Mouse (Mus musculus) gastrocnemius, adult 2 months (tissue): ENCODE data around the gene Rilpl1. TPM values are rescaled to one million over a fixed set of nuclear protein-coding genes. Genes with fewer than 3 reads are reported as not detected.

Experiments used
- DNase-seq: peaks from one replicate; pipeline ENCODE4 v3.0.0; 2022
- H3K27ac ChIP-seq: fragments of 200-600 bp; 2 replicates; pipeline ENCODE4 v1.8.1; 2022; ENCODE audit warnings: mild to moderate bottlenecking
- H3K4me3 ChIP-seq: fragments of 200-600 bp; 2 replicates; pipeline ENCODE4 v1.8.1; 2022; ENCODE audit warnings: mild to moderate bottlenecking, moderate library complexity
- CTCF ChIP-seq: fragments of 200-600 bp; IDR thresholded peaks from 2 replicates; pipeline ENCODE4 v1.8.1; 2022; ENCODE audit warnings: antibody characterized with exemption, mild to moderate bottlenecking, moderate library complexity
- intact Hi-C: fragments of 180-260 bp; cut with DNase I; formaldehyde crosslinking; loops from one replicate; pipeline ENCODE4 v1.15.1; 2025
- total RNA-seq, 2 experiments: library from RNA; stranded (reverse); gene quantifications; 2 replicates each; pipeline ENCODE4 v1.2.3; 2021

Gene Rilpl1
- total RNA-seq, 2 experiments from 2014 or later: 243 to 286 TPM

GRCm38 (mm10) chr5:124540905-124541601 is 9.9 kb upstream of the Rilpl1 start:
- TF ChIP-seq CTCF: no peak
- intact Hi-C loops: no loop called here
- Histone ChIP-seq H3K4me3 (peak overlapping the region; percentile 95), H3K27ac (peak overlapping the region; percentile 93)
- DNase-seq: peak; percentile 85

DNA sequence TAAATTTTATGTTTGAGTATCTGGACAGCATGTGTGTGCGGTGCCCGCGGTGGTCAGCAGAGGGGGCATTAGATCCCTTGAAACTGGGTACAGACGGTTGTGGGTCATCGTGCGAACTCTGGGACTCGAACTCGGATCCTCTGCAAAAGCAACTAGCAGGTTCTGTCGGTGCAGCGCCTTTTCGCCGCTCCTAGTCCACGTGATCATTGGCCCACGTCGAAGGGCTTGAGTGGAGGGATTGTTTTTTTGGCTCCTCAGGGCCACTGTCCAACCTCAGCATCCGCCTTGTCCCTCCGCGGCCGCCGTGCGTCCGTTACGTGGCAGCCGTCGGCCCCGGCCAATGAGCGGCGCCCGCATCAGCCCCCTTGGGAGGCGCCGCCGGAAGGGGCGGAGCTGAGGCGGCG is 9.2 kb upstream of the Rilpl1 start, which contains the start of gene Tmed2:
TSS of gene Tmed2 (plus strand) at position 313 of the 404 bp plus-strand sequence.
- Histone ChIP-seq H3K4me3 (peak within 1 kb of the TSS; percentile 95), H3K27ac (peak within 1 kb of the TSS; percentile 93)
- DNase-seq: peak; percentile 97
- peak; percentile 48 for TF ChIP-seq CTCF
- intact Hi-C loops: no loop called here

- TF ChIP-seq CTCF: no peak
- Histone ChIP-seq H3K27ac (peak overlapping the region; percentile 87), H3K4me3 (peak overlapping the region; percentile 95)
- DNase-seq: no peak
- intact Hi-C loops: loop anchor here (5.0 kb wide), 1 partner anchor 178 kb away; the partner anchor contains the start of gene Cdk2ap1
Observed at GRCm38 (mm10) chr5:124539905-124540304, 8.7 kb upstream of the Rilpl1 start.

GRCm38 (mm10) chr5:124538813-124539792 is 7.9 kb upstream of the Rilpl1 start:
- TF ChIP-seq CTCF: peak; percentile 73
- Histone ChIP-seq H3K4me3 (no peak overlapping the region), H3K27ac (peak overlapping the region; percentile 0; the same call in 1 of the 2 replicates)
- intact Hi-C loops: loop anchor here (1.0 to 5.0 kb wide), 2 partner anchors 107 to 177 kb away; partner anchors contain the start of gene Cdk2ap1
- peak; percentile 63 for DNase-seq

- peak overlapping the region; percentile 86 for H3K27ac ChIP-seq
- TF ChIP-seq CTCF: no peak
- H3K4me3 ChIP-seq: peak overlapping the region; percentile 54
- DNase-seq: peak; percentile 84
- intact Hi-C loops: loop anchor here (5.0 kb wide), 1 partner anchor 174 kb away; the partner anchor contains the start of gene Cdk2ap1
Observed at GRCm38 (mm10) chr5:124536776-124537175, 5.6 kb upstream of the Rilpl1 start.

- H3K4me3 ChIP-seq: no peak overlapping the region
- no peak for TF ChIP-seq CTCF
- no peak overlapping the region for H3K27ac ChIP-seq
- intact Hi-C loops: loop anchor here (5.0 kb wide), 1 partner anchor 173 kb away; the partner anchor contains the start of gene Cdk2ap1
- DNase-seq: peak; percentile 13
Observed at GRCm38 (mm10) chr5:124535016-124535415, 3.8 kb upstream of the Rilpl1 start.

GRCm38 (mm10) chr5:124532451-124532850 is 1.3 kb upstream of the Rilpl1 start:
- TF ChIP-seq CTCF: no peak
- intact Hi-C loops: loop anchor here (5.0 kb wide), 1 partner anchor 35 kb away; no protein-coding TSS in a partner anchor
- Histone ChIP-seq H3K27ac (peak overlapping the region; percentile 99), H3K4me3 (no peak overlapping the region)
- DNase-seq: peak; percentile 26

GRCm38 (mm10) chr5:124531583-124531930 is 366 bp upstream of the Rilpl1 start:
- no peak for TF ChIP-seq CTCF
- no peak for DNase-seq
- H3K4me3 ChIP-seq: peak overlapping the region; percentile 92
- intact Hi-C loops: loop anchor here (5.0 kb wide), 1 partner anchor 34 kb away; no protein-coding TSS in a partner anchor
- H3K27ac ChIP-seq: peak overlapping the region; percentile 99

DNA sequence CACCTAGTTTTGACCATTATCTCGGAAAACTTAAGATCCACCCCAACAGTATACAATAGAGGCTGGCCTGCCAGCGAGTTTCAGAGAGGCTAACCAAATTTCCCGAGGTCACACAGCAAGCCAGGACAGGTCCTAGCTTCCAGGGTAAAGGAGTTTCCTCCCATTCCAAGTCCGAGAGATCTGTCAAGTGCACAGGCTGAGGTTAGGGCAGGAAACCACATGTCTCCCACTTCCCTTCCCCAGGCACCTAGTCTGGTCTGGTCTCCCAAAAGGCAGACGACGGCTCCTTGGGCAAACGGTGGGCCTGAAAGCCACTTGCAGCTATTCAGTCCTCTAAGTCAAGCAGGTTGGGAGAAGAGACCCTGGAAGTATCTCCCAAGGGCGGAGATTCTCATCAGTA is 1.5 kb downstream of the Rilpl1 start:
- peak; percentile 43 for DNase-seq
- peak overlapping the region; percentile 99 for H3K27ac ChIP-seq

DNA sequence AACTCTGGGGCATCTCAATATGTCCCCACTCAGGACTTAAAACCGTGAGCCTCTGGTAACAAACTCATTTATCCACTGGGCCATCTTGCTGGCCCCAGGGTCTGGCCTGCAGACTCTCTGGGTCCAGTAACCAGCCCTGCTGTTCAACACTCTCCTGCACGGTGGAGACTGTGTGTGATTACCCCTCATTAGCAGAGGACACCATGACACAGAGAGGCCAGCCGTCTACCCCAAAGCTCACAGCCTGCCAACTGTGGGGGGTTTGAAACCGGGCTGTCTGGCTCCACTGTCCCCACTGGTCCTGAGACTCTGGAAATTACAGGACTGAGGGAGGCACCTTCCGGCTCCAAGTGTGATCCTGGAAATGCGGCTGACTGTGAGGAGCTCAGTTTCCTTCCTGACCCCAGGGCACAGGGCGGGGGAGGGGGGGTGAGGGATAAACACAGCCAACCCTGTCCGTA is 2.0 kb downstream of the Rilpl1 start:
- Histone ChIP-seq H3K4me3 (peak overlapping the region; percentile 92), H3K27ac (peak overlapping the region; percentile 99)
- intact Hi-C loops: no loop called here
- no peak for TF ChIP-seq CTCF
- DNase-seq: peak; percentile 66

More for the DNA sequence above, 1.5 kb downstream of the Rilpl1 start:
- peak overlapping the region; percentile 92 for H3K4me3 ChIP-seq
- intact Hi-C loops: loop anchor here (5.0 kb wide), 1 partner anchor 32 kb away; no protein-coding TSS in a partner anchor
- TF ChIP-seq CTCF: no peak

- Histone ChIP-seq H3K27ac (peak overlapping the region; percentile 99), H3K4me3 (peak overlapping the region; percentile 92)
- peak; percentile 88 for DNase-seq
- no peak for TF ChIP-seq CTCF
- intact Hi-C loops: loop anchor here (1.0 kb wide), 1 partner anchor 18 kb away; no protein-coding TSS in a partner anchor
Observed at GRCm38 (mm10) chr5:124528791-124529190, 2.4 kb downstream of the Rilpl1 start.

DNA sequence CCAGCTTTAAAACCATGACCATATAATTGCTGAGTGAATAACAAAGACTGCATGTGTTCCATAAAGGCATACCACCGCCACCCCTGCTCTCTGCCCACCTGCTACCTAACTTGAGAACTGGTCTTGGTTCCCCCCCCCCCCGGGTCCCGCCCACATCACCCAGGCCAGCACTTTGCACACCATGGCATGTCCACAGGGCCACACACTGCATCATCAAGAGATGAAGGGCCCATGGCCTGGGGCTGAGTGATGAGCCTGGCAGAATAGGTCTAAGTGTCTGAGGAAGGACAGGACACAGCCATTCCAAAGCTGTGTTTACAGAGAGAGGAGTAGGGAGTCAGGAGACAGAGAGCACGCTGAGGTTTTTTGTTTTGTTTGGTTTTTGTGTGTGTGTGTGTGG is 2.8 kb downstream of the Rilpl1 start:
- TF ChIP-seq CTCF: no peak
- Histone ChIP-seq H3K4me3 (peak overlapping the region; percentile 92), H3K27ac (peak overlapping the region; percentile 99)
- intact Hi-C loops: loop anchor here (1.0 kb wide), 1 partner anchor 18 kb away; no protein-coding TSS in a partner anchor
- DNase-seq: peak; percentile 42
